Mouse (Mus musculus) intestine, embryonic 14.5 days (tissue): ENCODE data around the gene Uty. TPM values are rescaled to one million over a fixed set of nuclear protein-coding genes. Genes with fewer than 3 reads are reported as not detected.

ENCODE experiments used
- ATAC-seq: fragments of 200-750 bp; cut with Nextera tagmentation; replicated peaks from 2 replicates; pipeline ENCODE4 v1.8.0; 2017; ENCODE audit warnings: low read depth, moderate number of reproducible peaks, moderate TSS enrichment, moderate library complexity; ENCODE audit not compliant: low FRiP score, low TSS enrichment
- DNase-seq: peaks from one replicate; pipeline ENCODE4 v3.0.0-alpha.2; 2018; ENCODE audit warnings: low spot score
- H3K27ac ChIP-seq: fragments of 300-500 bp; sonication (generic); 2 replicates; pipeline ENCODE4 v1.5.1; 2014; ENCODE audit warnings: low read depth, mild to moderate bottlenecking, control low read depth
- H3K27me3 ChIP-seq: fragments of 300-500 bp; sonication (generic); replicated peaks from 2 replicates; pipeline ENCODE4 v1.6.1; 2014; ENCODE audit warnings: low read length, control low read depth; ENCODE audit not compliant: control insufficient read depth, insufficient read depth
- H3K36me3 ChIP-seq: fragments of 300-500 bp; sonication (generic); 2 replicates; pipeline ENCODE4 v1.6.1; 2014; ENCODE audit warnings: low read length, control low read depth; ENCODE audit not compliant: control insufficient read depth, insufficient read depth
- H3K4me1 ChIP-seq: fragments of 300-500 bp; sonication (generic); replicated peaks from 2 replicates; pipeline ENCODE4 v1.6.1; 2014; ENCODE audit warnings: low read length, control low read depth, mixed read lengths; ENCODE audit not compliant: control insufficient read depth, insufficient read depth
- H3K4me2 ChIP-seq: fragments of 300-500 bp; sonication (generic); 2 replicates; pipeline ENCODE4 v1.6.1; 2014; ENCODE audit warnings: low read length
- H3K4me3 ChIP-seq: fragments of 300-500 bp; sonication (generic); 2 replicates; pipeline ENCODE4 v1.5.1; 2014; ENCODE audit warnings: low read depth, low read length, control low read depth, mixed read lengths
- H3K9ac ChIP-seq: fragments of 300-500 bp; sonication (generic); 2 replicates; pipeline ENCODE4 v1.6.1; 2014; ENCODE audit warnings: mild to moderate bottlenecking, low read length
- H3K9me3 ChIP-seq: fragments of 300-500 bp; sonication (generic); 2 replicates; pipeline ENCODE4 v1.6.1; 2016; ENCODE audit warnings: low read length, control low read depth; ENCODE audit not compliant: control insufficient read depth
- WGBS: fragments of 180-500 bp; shearing (Covaris S2); extraction: QIAGEN DNeasy Blood & Tissue Kit; methylation state at CpG from one replicate; pipeline ENCODE4 v1.1.7; 2014; 5-methylcytosine and 5-hydroxymethylcytosine counted together
- polyA plus RNA-seq: library from polyadenylated mRNA; unstranded; fragments of >200 nt; fragmentation: Nextera tagmentation; extraction: Ambion mirVana; gene quantifications from 2 replicates; pipeline ENCODE4 v1.2.1, GENCODE M21; 2014

Uty gene
- 20.6 TPM in 1 of 2 replicates, not detected in the other for polyA plus RNA-seq

- Histone ChIP-seq H3K27me3 (no peaks in the 10 kb centered on the region), H3K36me3 (no peaks in the 10 kb centered on the region), H3K4me1 (no peaks in the 10 kb centered on the region), H3K9ac (peak within 1 kb of the TSS; percentile 48), H3K4me2 (peak within 1 kb of the TSS; percentile 35), H3K4me3 (peak within 1 kb of the TSS; percentile 42), H3K9me3 (no peaks in the 10 kb centered on the region), H3K27ac (peak within 1 kb of the TSS; percentile 65)
- DNase-seq (peak; percentile 57), ATAC-seq (peak; percentile 95; the same call in 1 of the 2 replicates)
- 1% methylated on average over 21 of the region's 21 CpGs for WGBS
These were observed at the start of gene Uty for GRCm38 (mm10) chrY:1245426-1245863. Gene Uty, minus strand, starts transcription at chrY:1245759.

GRCm38 (mm10) chrY:1293708-1294107 is 48.1 kb upstream of the Uty start:
- DNase-seq (no peak), ATAC-seq (no peak)
- Histone ChIP-seq H3K36me3 (no peaks in the 10 kb centered on the region), H3K27me3 (no peaks in the 10 kb centered on the region), H3K9ac (no peak overlapping the region), H3K9me3 (no peaks in the 10 kb centered on the region), H3K4me2 (no peak overlapping the region), H3K4me3 (no peak overlapping the region), H3K27ac (no peak overlapping the region), H3K4me1 (no peaks in the 10 kb centered on the region)

- Histone ChIP-seq H3K9me3 (no peaks in the 10 kb centered on the region), H3K27ac (peak within 1 kb of the TSS; percentile 77), H3K9ac (peak within 1 kb of the TSS; percentile 51), H3K36me3 (no peaks in the 10 kb centered on the region), H3K27me3 (no peaks in the 10 kb centered on the region), H3K4me2 (peak within 1 kb of the TSS; percentile 37), H3K4me1 (no peaks in the 10 kb centered on the region), H3K4me3 (peak within 1 kb of the TSS; percentile 38)
- 3% methylated on average over 29 of the region's 31 CpGs for WGBS
- DNase-seq (peak; percentile 53), ATAC-seq (peak; percentile 92; the same call in 1 of the 2 replicates)
These were observed 40.7 kb upstream of the Uty start, which contains the start of gene Ddx3y for GRCm38 (mm10) chrY:1286171-1286795. Gene Ddx3y, minus strand, starts transcription at chrY:1286629.

- Histone ChIP-seq H3K4me1 (no peaks in the 10 kb centered on the region), H3K27me3 (no peaks in the 10 kb centered on the region), H3K27ac (peak overlapping the region; percentile 77), H3K4me2 (peak overlapping the region; percentile 37), H3K9ac (peak overlapping the region; percentile 51), H3K4me3 (peak overlapping the region; percentile 38), H3K9me3 (no peaks in the 10 kb centered on the region), H3K36me3 (no peaks in the 10 kb centered on the region)
- whole genome bisulfite sequencing: 4% methylated on average over 10 of the region's 12 CpGs
- DNase-seq: peak; percentile 48
- no peak for ATAC-seq
These were observed 40.2 kb upstream of the Uty start for GRCm38 (mm10) chrY:1285735-1286134.

DNA sequence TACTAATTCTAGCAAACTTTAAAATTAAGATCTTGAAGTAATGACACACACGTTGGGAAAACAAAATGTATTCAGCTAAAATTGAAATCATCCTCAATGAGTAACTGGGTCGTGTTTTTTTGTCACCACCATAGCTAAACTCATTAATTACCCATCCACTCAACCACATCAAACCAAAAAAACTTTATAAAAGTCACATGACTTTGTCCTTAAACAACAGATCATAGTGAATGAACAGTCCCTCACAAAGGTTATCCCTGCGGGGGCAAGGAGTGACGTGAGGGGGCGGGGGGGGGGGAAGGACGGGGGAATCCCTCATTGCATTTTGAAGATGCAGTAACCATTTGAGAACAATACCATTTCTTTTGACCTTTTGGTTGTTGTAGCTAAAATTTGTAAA is 558 bp upstream of the Uty start:
- WGBS: 58% methylated on average over 3 of the region's 6 CpGs
- peak overlapping the region; percentile 42 for H3K4me3 ChIP-seq
- ATAC-seq: no peak
- H3K4me1 ChIP-seq: no peaks in the 10 kb centered on the region
- no peak overlapping the region for H3K27ac ChIP-seq
- H3K9ac ChIP-seq: no peak overlapping the region
- H3K9me3 ChIP-seq: no peaks in the 10 kb centered on the region
- no peak for DNase-seq
- no peaks in the 10 kb centered on the region for H3K36me3 ChIP-seq
- peak overlapping the region; percentile 35; the same call in 1 of the 2 replicates for H3K4me2 ChIP-seq
- no peaks in the 10 kb centered on the region for H3K27me3 ChIP-seq

DNA sequence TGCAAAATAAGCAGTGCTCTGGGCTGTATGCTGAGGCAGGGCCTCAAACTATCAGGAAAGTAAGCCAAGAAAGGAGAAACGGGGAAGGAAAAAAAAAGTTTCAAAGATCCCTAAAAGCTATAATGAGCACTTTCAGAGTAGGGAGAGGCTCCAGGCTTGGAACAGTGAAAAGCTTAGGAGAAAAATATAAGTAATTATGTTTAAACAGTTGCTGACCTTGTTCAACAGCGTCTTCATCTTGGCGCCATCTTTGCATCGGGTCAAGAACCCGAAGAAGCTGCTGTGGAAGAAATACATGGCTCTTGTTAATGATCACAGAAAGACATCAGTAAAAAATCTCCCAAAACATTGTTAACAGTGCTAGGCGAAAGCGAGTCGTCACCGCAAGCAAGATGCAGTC is 619 bp downstream of the Uty start:
- WGBS: 0% methylated on average over 9 of the region's 9 CpGs
- no peak for ATAC-seq

GRCm38 (mm10) chrY:1244421-1244820 is 1.1 kb downstream of the Uty start:
- Histone ChIP-seq H3K4me1 (no peaks in the 10 kb centered on the region), H3K36me3 (no peaks in the 10 kb centered on the region), H3K27ac (no peak overlapping the region), H3K9me3 (no peaks in the 10 kb centered on the region), H3K4me2 (peak overlapping the region; percentile 35), H3K9ac (peak overlapping the region; percentile 48), H3K4me3 (peak overlapping the region; percentile 42), H3K27me3 (no peaks in the 10 kb centered on the region)
- no peak for DNase-seq
- no peak for ATAC-seq
- 48% methylated on average over 5 of the region's 5 CpGs for WGBS

More for the DNA sequence above, 619 bp downstream of the Uty start:
- Histone ChIP-seq H3K9ac (peak overlapping the region; percentile 48), H3K27me3 (no peaks in the 10 kb centered on the region), H3K4me3 (peak overlapping the region; percentile 42), H3K27ac (peak overlapping the region; percentile 65), H3K9me3 (no peaks in the 10 kb centered on the region), H3K4me2 (peak overlapping the region; percentile 35), H3K36me3 (no peaks in the 10 kb centered on the region), H3K4me1 (no peaks in the 10 kb centered on the region)
- DNase-seq: no peak

DNA sequence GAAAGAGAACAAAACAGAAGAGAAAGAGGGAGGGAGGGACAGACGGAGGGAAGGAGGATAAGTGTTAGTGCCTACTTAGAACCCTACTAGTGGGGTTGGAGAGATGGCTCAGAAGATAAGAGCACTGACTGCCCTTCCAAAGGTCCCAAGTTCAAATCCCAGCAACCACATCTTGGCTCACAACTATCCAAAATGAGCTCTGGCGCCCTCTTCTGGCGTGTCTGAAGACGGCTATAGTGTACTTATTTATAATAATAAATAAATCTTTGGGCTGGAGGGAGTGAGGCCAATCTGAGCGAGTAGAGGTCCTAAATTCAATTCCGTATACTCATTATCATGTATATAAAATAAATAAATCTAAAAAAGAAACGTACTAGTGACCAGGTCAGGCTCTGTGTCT is 25.6 kb downstream of the Uty start:
- H3K4me2 ChIP-seq: no peak overlapping the region
- no peaks in the 10 kb centered on the region for H3K4me1 ChIP-seq
- no peak overlapping the region for H3K27ac ChIP-seq
- H3K27me3 ChIP-seq: no peaks in the 10 kb centered on the region
- no peak overlapping the region for H3K9ac ChIP-seq
- DNase-seq (no peak), ATAC-seq (no peak)
- H3K4me3 ChIP-seq: no peak overlapping the region
- no peaks in the 10 kb centered on the region for H3K36me3 ChIP-seq
- WGBS: 87% methylated on average over 5 of the region's 7 CpGs
- no peaks in the 10 kb centered on the region for H3K9me3 ChIP-seq

DNA sequence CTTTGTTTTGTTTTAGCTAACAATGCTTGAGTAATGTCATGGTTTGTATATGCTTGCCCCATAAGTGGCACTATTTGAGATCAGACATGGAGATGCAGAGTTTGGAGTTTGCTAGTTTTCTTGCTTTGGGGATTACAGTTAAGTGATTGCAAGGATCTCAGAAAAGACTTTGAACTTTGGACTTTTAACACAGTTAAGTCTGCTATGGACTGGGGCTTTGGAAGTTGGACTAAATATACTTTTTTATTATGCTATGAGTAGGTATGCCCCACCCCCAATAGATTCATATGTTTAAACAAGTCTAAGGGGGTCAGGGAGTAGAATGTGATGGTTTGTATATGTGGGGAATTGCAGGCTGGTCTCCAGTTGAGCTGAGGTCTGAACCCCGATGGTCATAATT is 67.1 kb downstream of the Uty start:
- ATAC-seq: no peak

More for the DNA sequence above, 67.1 kb downstream of the Uty start:
- H3K4me1 ChIP-seq: no peaks in the 10 kb centered on the region
- no peak overlapping the region for H3K9ac ChIP-seq
- no peak overlapping the region for H3K27ac ChIP-seq
- no peaks in the 10 kb centered on the region for H3K27me3 ChIP-seq
- no peak for DNase-seq
- 88% methylated on average over 1 of the region's 1 CpGs for WGBS
- H3K4me3 ChIP-seq: no peak overlapping the region
- H3K36me3 ChIP-seq: no peaks in the 10 kb centered on the region
- H3K9me3 ChIP-seq: no peaks in the 10 kb centered on the region
- H3K4me2 ChIP-seq: no peak overlapping the region
